Mouse (Mus musculus) heart, embryonic 14.5 days (tissue): Measurements from ENCODE around the gene Epb41l2. TPM values are rescaled to one million over a fixed set of nuclear protein-coding genes. Genes with fewer than 3 reads are reported as not detected.
A peak's percentile ranks its signal among the peaks of the same experiment; 100 is the strongest.

Experiments used
- ATAC-seq: fragments of 200-750 bp; cut with Nextera tagmentation; 2 replicates; pipeline ENCODE4 v1.8.0; 2017; ENCODE audit warnings: low read depth, moderate TSS enrichment; ENCODE audit not compliant: insufficient number of reproducible peaks, insufficient read depth, low FRiP score
- H3K27ac ChIP-seq, 2 experiments: fragments of 200-500 bp in 1 of 2; fragments of 300-500 bp in 1 of 2; sonication (generic) in 1 of 2; replicated peaks in 1 of 2; 2 replicates each; pipeline ENCODE4 v1.5.1; 2012 to 2014; ENCODE audit warnings: low read depth in 2 of 2, low read length in 2 of 2, control low read depth in 1 of 2, mild to moderate bottlenecking in 1 of 2, mixed read lengths in 1 of 2; ENCODE audit not compliant: control insufficient read depth in 1 of 2, insufficient read depth in 1 of 2
- H3K27me3 ChIP-seq: fragments of 300-500 bp; sonication (generic); 2 replicates; pipeline ENCODE4 v1.6.1; 2014; ENCODE audit warnings: mild to moderate bottlenecking, low read length, control low read depth; ENCODE audit not compliant: control insufficient read depth, insufficient read depth
- H3K36me3 ChIP-seq: fragments of 300-500 bp; sonication (generic); 2 replicates; pipeline ENCODE4 v1.6.1; 2014; ENCODE audit warnings: mild to moderate bottlenecking, control low read depth, low read length, mixed read lengths; ENCODE audit not compliant: control insufficient read depth, insufficient read depth
- H3K4me1 ChIP-seq, 2 experiments: fragments of 200-500 bp in 1 of 2; fragments of 300-500 bp in 1 of 2; sonication (generic) in 1 of 2; 2 replicates each; pipeline ENCODE4 v1.6.1; 2012 to 2014; ENCODE audit warnings: low read length in 2 of 2, control low read depth in 1 of 2, mixed read lengths in 1 of 2; ENCODE audit not compliant: control insufficient read depth in 2 of 2, insufficient read depth in 2 of 2
- H3K4me2 ChIP-seq: fragments of 300-500 bp; sonication (generic); 2 replicates; pipeline ENCODE4 v1.6.1; 2014; ENCODE audit warnings: mild to moderate bottlenecking, low read length
- H3K4me3 ChIP-seq, 2 experiments: fragments of 200-500 bp in 1 of 2; fragments of 300-500 bp in 1 of 2; sonication (generic) in 1 of 2; 2 replicates each; pipeline ENCODE4 v1.5.1; 2012 to 2014; ENCODE audit warnings: low read length in 2 of 2, mild to moderate bottlenecking in 2 of 2, control low read depth in 1 of 2, low read depth in 1 of 2, moderate library complexity in 1 of 2; ENCODE audit not compliant: control insufficient read depth in 1 of 2, insufficient read depth in 1 of 2
- H3K9ac ChIP-seq: fragments of 300-500 bp; sonication (generic); 2 replicates; pipeline ENCODE4 v1.6.1; 2014; ENCODE audit warnings: mild to moderate bottlenecking, low read length
- H3K9me3 ChIP-seq: fragments of 300-500 bp; sonication (generic); 2 replicates; pipeline ENCODE4 v1.6.1; 2016; ENCODE audit warnings: low read length, control low read depth; ENCODE audit not compliant: control insufficient read depth
- WGBS: fragments of 180-500 bp; shearing (Covaris S2); extraction: QIAGEN DNeasy Blood & Tissue Kit; methylation state at CpG from one replicate; pipeline ENCODE4 v1.1.7; 2014; 5-methylcytosine and 5-hydroxymethylcytosine counted together
- polyA plus RNA-seq: library from polyadenylated mRNA; unstranded; fragments of >200 nt; fragmentation: Nextera tagmentation; extraction: Ambion mirVana; gene quantifications from 2 replicates; pipeline ENCODE4 v1.2.1, GENCODE M21; 2014

Gene Epb41l2
- polyA plus RNA-seq, 1 experiment from 2014 or later = 53.5 TPM

DNA sequence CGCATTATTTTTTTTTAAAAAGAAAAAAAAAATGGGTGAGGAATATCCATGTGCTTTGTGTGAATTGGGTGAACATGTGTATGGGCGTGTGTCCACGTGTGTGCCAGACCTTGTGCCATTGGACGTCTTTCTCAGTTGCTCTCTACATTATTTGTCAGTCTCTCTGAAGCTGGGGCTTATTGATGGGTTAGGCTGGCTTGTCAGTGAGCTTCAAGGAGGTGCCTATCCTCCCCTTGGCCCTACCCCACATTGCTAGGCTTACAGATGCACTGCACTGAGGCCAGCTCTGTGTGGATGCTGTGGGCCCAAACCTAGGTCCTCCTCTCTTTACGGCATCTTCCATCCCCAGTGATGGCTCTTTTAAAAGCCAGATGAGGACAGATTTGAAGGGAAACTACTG is 69.1 kb downstream of the Epb41l2 start:
- Histone ChIP-seq H3K4me3 (no peak overlapping the region), H3K4me2 (no peak overlapping the region), H3K9me3 (no peaks in the 10 kb centered on the region), H3K4me1 (peaks cover 33 to 67% of the 10 kb centered on the region in 2 experiments), H3K27ac (no peak overlapping the region), H3K27me3 (no peaks in the 10 kb centered on the region), H3K9ac (no peak overlapping the region), H3K36me3 (no peaks in the 10 kb centered on the region)
- no peak for ATAC-seq
- WGBS = 89% methylated on average over 5 of the region's 5 CpGs

DNA sequence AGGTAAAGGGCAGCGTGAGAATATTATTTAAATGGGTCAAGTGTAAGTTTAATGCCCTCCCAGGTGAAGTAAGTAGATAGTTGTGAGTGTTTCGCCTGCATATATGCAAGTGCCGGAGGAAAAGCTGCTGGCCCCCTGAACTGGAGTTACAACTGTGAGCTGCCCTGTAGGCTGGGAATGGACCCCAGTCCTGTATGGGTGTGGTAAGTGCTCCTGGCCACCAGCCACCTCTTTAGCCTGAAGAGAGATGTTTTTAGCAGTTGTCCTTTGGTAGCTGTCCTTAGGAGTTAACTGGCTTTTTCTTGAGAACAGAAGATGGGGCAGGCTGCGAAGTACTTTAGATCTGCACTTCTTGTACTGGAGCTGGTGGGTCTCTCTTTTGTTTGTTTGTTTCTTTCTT is 69.7 kb downstream of the Epb41l2 start:
- peaks cover 35 to 72% of the 10 kb centered on the region in 2 experiments for H3K4me1 ChIP-seq
- 0 out of 4 replicates have a peak overlapping the region, but pooled peaks of 1 of the 2 experiments have one; percentile 28 for H3K27ac ChIP-seq
- peak overlapping the region; percentile 41; the same call in 1 of the 2 replicates for H3K9ac ChIP-seq
- 73% methylated on average over 4 of the region's 4 CpGs for WGBS
- H3K4me3 ChIP-seq = no peak overlapping the region
- ATAC-seq = no peak
- H3K36me3 ChIP-seq = no peaks in the 10 kb centered on the region
- H3K27me3 ChIP-seq = no peaks in the 10 kb centered on the region
- H3K9me3 ChIP-seq = no peaks in the 10 kb centered on the region
- no peak overlapping the region for H3K4me2 ChIP-seq

DNA sequence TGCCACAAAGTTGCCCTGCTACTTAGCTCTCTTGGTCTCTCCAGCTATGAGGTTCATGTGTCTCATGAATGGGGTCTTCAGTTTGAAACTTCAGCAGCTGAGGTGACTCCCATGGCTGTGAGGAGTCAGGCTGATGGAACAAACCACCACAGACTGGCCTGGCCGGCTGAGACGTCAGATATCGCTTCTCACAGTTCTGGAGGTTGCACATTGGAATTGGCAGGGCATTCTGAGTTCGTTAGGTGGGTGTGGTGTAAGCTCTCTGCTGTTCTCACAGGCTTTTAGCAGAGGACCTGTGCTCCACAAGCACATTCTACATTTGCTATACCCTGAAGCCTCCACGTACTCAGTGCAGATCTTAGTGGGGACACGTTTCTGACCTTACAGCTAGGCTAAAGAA is 71.3 kb downstream of the Epb41l2 start:
- Histone ChIP-seq H3K4me3 (no peak overlapping the region), H3K9ac (peak overlapping the region; percentile 42; the same call in 1 of the 2 replicates), H3K4me1 (peaks cover 43 to 81% of the 10 kb centered on the region in 2 experiments), H3K27ac (peak overlapping the region; percentile 72 to 75), H3K9me3 (no peaks in the 10 kb centered on the region), H3K27me3 (no peaks in the 10 kb centered on the region), H3K4me2 (peak overlapping the region; percentile 33), H3K36me3 (no peaks in the 10 kb centered on the region)
- ATAC-seq = no peak
- 9% methylated on average over 6 of the region's 6 CpGs for WGBS

DNA sequence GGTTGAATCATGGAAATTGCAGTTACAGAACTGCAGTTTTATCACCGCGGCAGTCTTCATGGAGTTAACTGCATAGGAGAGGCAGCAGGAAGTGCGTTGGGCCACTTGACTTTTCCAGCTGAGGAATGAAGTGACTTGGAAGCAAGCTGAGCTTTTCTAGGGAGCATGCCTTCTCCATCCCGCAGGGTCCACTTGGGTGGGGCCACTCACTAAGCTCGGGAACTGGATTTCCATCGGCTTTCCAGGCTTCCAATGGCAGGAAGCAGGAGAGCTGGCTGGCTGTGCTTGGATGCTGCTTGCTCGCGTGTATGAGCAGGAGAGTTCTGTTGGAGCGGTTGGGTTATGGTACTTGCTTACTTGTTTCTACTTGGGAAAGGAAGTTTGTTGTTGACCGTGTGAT is 72.8 kb downstream of the Epb41l2 start:
- 9% methylated on average over 10 of the region's 10 CpGs for WGBS
- Histone ChIP-seq H3K9me3 (no peaks in the 10 kb centered on the region), H3K4me2 (peak overlapping the region; percentile 63), H3K9ac (peak overlapping the region; percentile 64), H3K27ac (peak overlapping the region; percentile 79), H3K4me1 (peaks cover 37 to 66% of the 10 kb centered on the region in 2 experiments), H3K36me3 (no peaks in the 10 kb centered on the region), H3K4me3 (peak overlapping the region; percentile 32 to 33), H3K27me3 (no peaks in the 10 kb centered on the region)
- peak; percentile 11; the same call in 1 of the 2 replicates for ATAC-seq

DNA sequence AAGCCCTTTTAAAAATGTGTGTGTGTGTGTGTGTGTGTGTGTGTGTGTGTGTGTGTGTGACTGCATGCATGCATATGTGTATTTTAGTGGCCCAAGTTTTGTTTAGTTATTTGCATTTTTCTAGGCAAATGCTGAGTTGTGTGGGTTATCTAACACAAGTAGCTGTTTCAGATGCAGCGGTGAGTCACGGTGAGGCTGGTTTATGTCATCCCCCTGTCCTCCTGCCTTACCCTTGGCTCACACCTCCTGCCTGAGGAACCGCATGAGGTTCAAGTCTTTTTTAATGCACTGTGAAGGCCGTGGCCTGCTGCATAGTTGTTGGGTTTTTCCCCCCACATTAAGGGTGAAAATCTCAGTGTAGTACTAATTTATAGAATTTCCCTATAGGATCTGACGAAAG is 73.3 kb downstream of the Epb41l2 start:
- Histone ChIP-seq H3K4me2 (peak overlapping the region; percentile 63), H3K9me3 (no peaks in the 10 kb centered on the region), H3K36me3 (no peaks in the 10 kb centered on the region), H3K27me3 (no peaks in the 10 kb centered on the region), H3K9ac (peak overlapping the region; percentile 64), H3K4me3 (peak overlapping the region; percentile 32 to 33), H3K4me1 (peaks cover 31 to 61% of the 10 kb centered on the region in 2 experiments), H3K27ac (peak overlapping the region; percentile 79)
- WGBS = 11% methylated on average over 5 of the region's 5 CpGs
- ATAC-seq = no peak

DNA sequence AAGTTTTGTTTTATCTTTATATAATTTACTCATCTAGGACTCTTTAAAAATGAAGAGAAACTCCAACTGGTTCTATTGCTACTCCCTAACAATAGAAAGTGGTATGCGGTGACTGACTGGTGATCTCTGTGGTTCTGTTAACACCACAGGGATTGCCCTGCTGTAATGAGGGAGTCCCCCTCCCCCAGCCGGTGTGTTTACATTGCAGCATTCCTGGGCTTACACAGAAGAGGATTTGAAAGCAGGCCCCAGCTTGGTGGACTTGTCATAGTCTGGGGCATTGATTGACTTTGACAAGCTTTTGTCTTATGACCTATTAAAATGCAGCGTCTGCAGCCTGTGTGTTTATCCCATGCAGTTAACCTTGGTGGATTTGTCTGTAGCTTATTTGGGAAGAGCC is 73.9 kb downstream of the Epb41l2 start:
- ATAC-seq = no peak
- Histone ChIP-seq H3K4me1 (peaks cover 29 to 58% of the 10 kb centered on the region in 2 experiments), H3K27ac (peak overlapping the region; percentile 36 to 74; a peak in 3 of 4 replicates), H3K36me3 (no peaks in the 10 kb centered on the region), H3K4me3 (no peak overlapping the region), H3K27me3 (no peaks in the 10 kb centered on the region), H3K9me3 (no peaks in the 10 kb centered on the region), H3K4me2 (peak overlapping the region; percentile 63), H3K9ac (peak overlapping the region; percentile 28)
- 6% methylated on average over 3 of the region's 3 CpGs for WGBS

DNA sequence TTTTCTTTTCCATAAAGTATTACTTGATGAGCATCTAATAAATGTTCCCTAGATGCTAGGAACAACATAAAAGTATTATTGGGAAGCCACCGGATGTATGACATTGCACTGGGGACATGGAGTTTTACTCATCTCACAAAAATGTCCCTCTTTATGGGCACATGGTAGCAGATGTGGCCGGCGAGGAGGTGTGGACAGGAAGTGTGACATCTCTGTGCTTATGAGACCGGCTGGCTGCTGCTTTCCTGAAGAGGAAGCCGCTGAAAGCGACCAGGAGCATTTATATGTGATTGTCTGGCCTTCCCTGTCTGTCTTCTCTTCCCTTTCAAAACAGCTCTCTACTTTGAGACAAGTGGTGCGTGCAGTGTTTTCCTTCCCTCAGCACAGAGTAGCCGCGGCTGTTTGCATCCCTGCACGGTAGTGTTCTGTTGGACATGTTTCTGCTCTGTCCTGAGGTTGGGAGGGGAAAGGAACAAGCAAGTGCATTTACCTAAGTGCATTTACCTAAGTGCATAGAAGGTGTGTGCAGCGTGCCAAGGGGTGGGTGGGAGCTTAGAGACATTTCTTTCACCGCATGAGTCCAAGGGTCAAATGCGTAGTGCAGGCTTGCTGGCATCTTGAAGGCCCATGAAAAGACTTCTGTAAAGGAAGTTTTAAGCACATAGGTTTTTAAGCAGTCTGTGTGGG is 74.9 kb downstream of the Epb41l2 start:
- Histone ChIP-seq H3K9me3 (no peaks in the 10 kb centered on the region), H3K27me3 (no peaks in the 10 kb centered on the region), H3K4me1 (peaks cover 29 to 48% of the 10 kb centered on the region in 2 experiments), H3K27ac (peak overlapping the region; percentile 46 to 73), H3K36me3 (no peaks in the 10 kb centered on the region), H3K9ac (peak overlapping the region; percentile 34; the same call in 1 of the 2 replicates), H3K4me3 (peak overlapping the region; percentile 1 to 3; a peak in 1 of 4 replicates), H3K4me2 (peak overlapping the region; percentile 42)
- 0 out of 2 replicates have a peak, but pooled peaks have one; percentile 26 for ATAC-seq
- 26% methylated on average over 13 of the region's 13 CpGs for WGBS
